Mouse (Mus musculus) heart, postnatal 0 days (tissue): Measurements from ENCODE around the gene Rbpjl. TPM values are rescaled to one million over a fixed set of nuclear protein-coding genes. Genes with fewer than 3 reads are reported as not detected.

Source experiments
- ATAC-seq: fragments of 200-750 bp; cut with Nextera tagmentation; 2 replicates; pipeline ENCODE4 v1.8.0; 2017; ENCODE audit warnings: low read depth, moderate number of reproducible peaks, moderate library complexity; ENCODE audit not compliant: insufficient read depth
- DNase-seq: peaks from one replicate; pipeline ENCODE4 v3.0.0-alpha.2; 2016; ENCODE audit warnings: low spot score
- H3K27ac ChIP-seq: fragments of 300-500 bp; sonication (generic); 2 replicates; pipeline ENCODE4 v1.5.1; 2014; ENCODE audit warnings: low read depth, mild to moderate bottlenecking
- H3K27me3 ChIP-seq: fragments of 300-500 bp; sonication (generic); 2 replicates; pipeline ENCODE4 v1.6.1; 2014; ENCODE audit warnings: low read length, mixed read lengths; ENCODE audit not compliant: control insufficient read depth, insufficient read depth
- H3K36me3 ChIP-seq: fragments of 300-500 bp; sonication (generic); replicated peaks from 2 replicates; pipeline ENCODE4 v1.6.1; 2014; ENCODE audit warnings: low read length, mixed read lengths; ENCODE audit not compliant: control insufficient read depth, insufficient read depth
- H3K4me1 ChIP-seq: fragments of 300-500 bp; sonication (generic); 2 replicates; pipeline ENCODE4 v1.6.1; 2014; ENCODE audit warnings: antibody characterized with exemption; ENCODE audit not compliant: control insufficient read depth, insufficient read depth
- H3K4me2 ChIP-seq: fragments of 300-500 bp; sonication (generic); 2 replicates; pipeline ENCODE4 v1.6.1; 2014; ENCODE audit warnings: low read depth, mild to moderate bottlenecking, low read length, moderate library complexity
- H3K4me3 ChIP-seq: fragments of 300-500 bp; sonication (generic); 2 replicates; pipeline ENCODE4 v1.5.1; 2014; ENCODE audit warnings: low read depth, low read length
- H3K9ac ChIP-seq: fragments of 300-500 bp; sonication (generic); replicated peaks from 2 replicates; pipeline ENCODE4 v1.6.1; 2014; ENCODE audit warnings: low read depth, low read length, mixed read lengths
- H3K9me3 ChIP-seq: fragments of 300-500 bp; sonication (generic); replicated peaks from 2 replicates; pipeline ENCODE4 v1.6.1; 2016; ENCODE audit warnings: low read length; ENCODE audit not compliant: control insufficient read depth
- CTCF ChIP-seq: IDR thresholded peaks from 2 replicates; pipeline ENCODE4 v1.5.1; 2016; ENCODE audit warnings: antibody characterized with exemption, control low read depth, low read depth
- EP300 ChIP-seq: IDR thresholded peaks from 2 replicates; pipeline ENCODE4 v1.6.1; 2016; ENCODE audit warnings: antibody characterized with exemption, low read depth
- WGBS: fragments of 180-500 bp; shearing (Covaris S2); extraction: QIAGEN DNeasy Blood & Tissue Kit; methylation state at CpG from one replicate; pipeline ENCODE4 v1.1.7; 2014; 5-methylcytosine and 5-hydroxymethylcytosine counted together
- polyA plus RNA-seq: library from polyadenylated mRNA; unstranded; fragments of >200 nt; fragmentation: Nextera tagmentation; extraction: Ambion mirVana; gene quantifications from 2 replicates; pipeline ENCODE4 v1.2.1, GENCODE M21; 2015
- total RNA-seq: library from RNA; depleted of rRNA; stranded (reverse); fragments of >200 nt; gene quantifications from 2 replicates; pipeline ENCODE4 v1.2.3, GENCODE M21; 2014; ENCODE audit warnings: low replicate concordance

Rbpjl gene
- total and polyA plus RNA-seq, 2 experiments from 2014 or later, result 0.05 TPM; not detected in 1

- H3K4me3 ChIP-seq, result peak within 1 kb of the TSS; percentile 38
- H3K27me3 ChIP-seq, result peaks cover 98% of the 10 kb centered on the region
- no peaks in the 10 kb centered on the region for H3K4me1 ChIP-seq
- no peak within 1 kb of the TSS for H3K27ac ChIP-seq
- H3K9me3 ChIP-seq, result no peaks in the 10 kb centered on the region
- DNase-seq (no peak), ATAC-seq (no peak)
- 14% methylated on average over 9 of the region's 9 CpGs for WGBS
- H3K36me3 ChIP-seq, result no peaks in the 10 kb centered on the region
- no peak within 1 kb of the TSS for H3K9ac ChIP-seq
- TF ChIP-seq CTCF, result no peak
- no peak for TF ChIP-seq EP300
- H3K4me2 ChIP-seq, result peak within 1 kb of the TSS; percentile 56
Observed at GRCm38 (mm10) chr2:164405060-164405459, 2.1 kb downstream of the Rbpjl start, which contains the start of gene Matn4. Gene Matn4, minus strand, starts transcription at chr2:164405160.

GRCm38 (mm10) chr2:164405519-164405918 lies 2.6 kb downstream of the Rbpjl start:
- Histone ChIP-seq H3K4me3 (no peak overlapping the region), H3K4me2 (no peak overlapping the region)

GRCm38 (mm10) chr2:164407708-164408107 lies 4.8 kb downstream of the Rbpjl start:
- H3K36me3 ChIP-seq, result no peaks in the 10 kb centered on the region
- H3K4me3 ChIP-seq, result no peak overlapping the region
- TF ChIP-seq EP300 (no peak), CTCF (peak; percentile 78)
- ATAC-seq (peak; percentile 47; the same call in 1 of the 2 replicates), DNase-seq (peak; percentile 60)
- no peak overlapping the region for H3K27ac ChIP-seq
- peaks cover 86% of the 10 kb centered on the region for H3K27me3 ChIP-seq
- H3K4me2 ChIP-seq, result peak overlapping the region; percentile 22; the same call in 1 of the 2 replicates
- H3K9ac ChIP-seq, result no peak overlapping the region
- WGBS, result under 1% methylated on average over 22 of the region's 22 CpGs
- no peaks in the 10 kb centered on the region for H3K4me1 ChIP-seq
- no peaks in the 10 kb centered on the region for H3K9me3 ChIP-seq

More at GRCm38 (mm10) chr2:164405519-164405918, 2.6 kb downstream of the Rbpjl start:
- no peaks in the 10 kb centered on the region for H3K36me3 ChIP-seq
- no peaks in the 10 kb centered on the region for H3K9me3 ChIP-seq
- WGBS, result 51% methylated on average over 5 of the region's 5 CpGs
- no peaks in the 10 kb centered on the region for H3K4me1 ChIP-seq
- no peak overlapping the region for H3K27ac ChIP-seq
- ATAC-seq, result no peak
- TF ChIP-seq CTCF (no peak), EP300 (no peak)
- no peak overlapping the region for H3K9ac ChIP-seq
- no peak for DNase-seq
- peaks cover 98% of the 10 kb centered on the region for H3K27me3 ChIP-seq

- H3K4me2 ChIP-seq, result no peak overlapping the region
- no peak overlapping the region for H3K27ac ChIP-seq
- no peak for DNase-seq
- WGBS, result 22% methylated on average over 28 of the region's 28 CpGs
- H3K4me1 ChIP-seq, result no peaks in the 10 kb centered on the region
- H3K9ac ChIP-seq, result no peak overlapping the region
- H3K36me3 ChIP-seq, result no peaks in the 10 kb centered on the region
- H3K4me3 ChIP-seq, result no peak overlapping the region
- no peak for ATAC-seq
- no peaks in the 10 kb centered on the region for H3K9me3 ChIP-seq
- TF ChIP-seq EP300, result no peak
- TF ChIP-seq CTCF, result no peak
- peaks cover 46% of the 10 kb centered on the region for H3K27me3 ChIP-seq
Observed at GRCm38 (mm10) chr2:164414167-164414566, 11.2 kb downstream of the Rbpjl start.

- ATAC-seq (no peak), DNase-seq (no peak)
- H3K36me3 ChIP-seq, result no peaks in the 10 kb centered on the region
- no peak overlapping the region for H3K27ac ChIP-seq
- H3K4me2 ChIP-seq, result no peak overlapping the region
- no peak overlapping the region for H3K4me3 ChIP-seq
- whole genome bisulfite sequencing, result 59% methylated on average over 10 of the region's 10 CpGs
- peaks cover 45% of the 10 kb centered on the region for H3K27me3 ChIP-seq
- H3K4me1 ChIP-seq, result no peaks in the 10 kb centered on the region
- H3K9ac ChIP-seq, result no peak overlapping the region
- H3K9me3 ChIP-seq, result no peaks in the 10 kb centered on the region
- TF ChIP-seq EP300, result no peak
- no peak for TF ChIP-seq CTCF
Observed at GRCm38 (mm10) chr2:164414581-164414980, 11.6 kb downstream of the Rbpjl start.

GRCm38 (mm10) chr2:164417198-164417597 lies 14.3 kb downstream of the Rbpjl start:
- peaks cover 27% of the 10 kb centered on the region for H3K27me3 ChIP-seq
- no peak overlapping the region for H3K27ac ChIP-seq
- H3K9ac ChIP-seq, result no peak overlapping the region
- no peak for TF ChIP-seq EP300
- TF ChIP-seq CTCF, result peak; percentile 72
- H3K36me3 ChIP-seq, result no peaks in the 10 kb centered on the region
- no peak overlapping the region for H3K4me2 ChIP-seq
- WGBS, result 0% methylated on average over 2 of the region's 2 CpGs
- H3K4me1 ChIP-seq, result no peaks in the 10 kb centered on the region
- ATAC-seq (no peak), DNase-seq (peak; percentile 30)
- no peaks in the 10 kb centered on the region for H3K9me3 ChIP-seq
- no peak overlapping the region for H3K4me3 ChIP-seq
